In genomic region chr13:116830984-116831383, GRCm38 (mm10) we compare ENCODE assay signal across 19 mouse cellular contexts.
DNase-seq lines count a peak whose midpoint lies in the region; ATAC-seq lines count a peak whose summit lies in the region.
"Had no signal": no experiment of that assay in that cellular context is flagged by ENCODE, and none has a peak within 500 bp of the region (broad histone marks: within the 10 kb centered on the region; RNA-seq: fewer than 3 reads in every experiment).

No protein-coding gene starts in this region.

- no peaks in the 10 kb centered on the region for H3K4me1 ChIP-seq in forebrain, embryonic 12.5 days
- H3K4me1 ChIP-seq: embryonic facial prominence, embryonic 10.5 days; embryonic facial prominence, embryonic 12.5 days had no signal

- H3K27me3 ChIP-seq in forebrain, embryonic 12.5 days, result no peaks in the 10 kb centered on the region
- H3K27me3 ChIP-seq: embryonic facial prominence, embryonic 12.5 days; Patski had no signal

- H3K4me3 ChIP-seq in forebrain, embryonic 12.5 days (replicated peaks), result no peak overlapping the region
- H3K4me3 ChIP-seq: embryonic facial prominence, embryonic 10.5 days; embryonic facial prominence, embryonic 12.5 days had no signal

- ATAC-seq in megakaryocyte, adult 5-6 weeks (ENCODE audit: poor library complexity, severe bottlenecking), result peak; percentile 51
- ATAC-seq in forebrain, embryonic 12.5 days (ENCODE audit: low FRiP score), result no peak
- ATAC-seq: activated CD4-positive, CD25-positive, alpha-beta regulatory T cell, adult 4 months; forebrain, embryonic 14.5 days; forebrain, embryonic 16.5 days; Patski had no signal

- H3K9ac ChIP-seq in forebrain, embryonic 12.5 days, result no peak overlapping the region
- H3K9ac ChIP-seq: embryonic facial prominence, embryonic 12.5 days had no signal

- no peaks in the 10 kb centered on the region for H3K36me3 ChIP-seq in forebrain, embryonic 12.5 days (replicated peaks)
- H3K36me3 ChIP-seq: embryonic facial prominence, embryonic 10.5 days; embryonic facial prominence, embryonic 12.5 days had no signal

- peak; percentile 25 for DNase-seq in kidney, adult 9 months
- DNase-seq in kidney, adult 18-20 months, result no peak
- no peak for DNase-seq in left cerebral cortex, adult 18-20 months (ENCODE audit: low spot score in 2 of 2)
- DNase-seq: adrenal gland, adult 8-10 months; adrenal gland, postnatal 14 days; adrenal gland, postnatal 36 days; cerebellum, adult 11-12 months; cerebellum, adult 2 months; cerebellum, adult 9-10 months; cerebellum, postnatal 10 days; cerebellum, postnatal 25 days had no signal

- no peak overlapping the region for H3K27ac ChIP-seq in forebrain, embryonic 12.5 days
- H3K27ac ChIP-seq: embryonic facial prominence, embryonic 10.5 days; embryonic facial prominence, embryonic 12.5 days had no signal

- H3K4me2 ChIP-seq in forebrain, embryonic 12.5 days, result no peak overlapping the region
- H3K4me2 ChIP-seq: embryonic facial prominence, embryonic 12.5 days had no signal

- H3K9me3 ChIP-seq in forebrain, embryonic 12.5 days, result no peaks in the 10 kb centered on the region
- H3K9me3 ChIP-seq: embryonic facial prominence, embryonic 10.5 days; embryonic facial prominence, embryonic 12.5 days had no signal
